Mouse (Mus musculus) splenic B cell, adult 2 months (primary cell): ENCODE data around the gene Kmt2c.
A peak's percentile ranks its signal among the peaks of the same experiment; 100 is the strongest.
"Not testable (repeated sequence)": the region's sequence is repeated elsewhere in the genome, so short reads cannot be mapped to it uniquely, and the experiment has no call there.

Experiments used
- DNase-seq: peaks from one replicate; pipeline ENCODE4 v3.0.0-alpha.2; 2011; ENCODE audit warnings: low read depth, low spot score
- H3K27me3 ChIP-seq: 2 replicates; pipeline ENCODE4 v1.6.1; 2012; ENCODE audit warnings: mild to moderate bottlenecking, low read length, moderate library complexity, mixed read lengths; ENCODE audit not compliant: control insufficient read depth, poor library complexity, insufficient read depth, severe bottlenecking
- H3K36me3 ChIP-seq: 2 replicates; pipeline ENCODE4 v1.6.1; 2012; ENCODE audit warnings: mild to moderate bottlenecking, low read length, moderate library complexity, mixed read lengths; ENCODE audit not compliant: control insufficient read depth, poor library complexity, insufficient read depth, severe bottlenecking

Kmt2c gene

GRCm38 (mm10) chr5:25497369-25497719, 1.2 kb downstream of the Kmt2c start:
- H3K27me3 ChIP-seq: no peaks in the 10 kb centered on the region; the same call in 1 of the 2 replicates
- H3K36me3 ChIP-seq: no peaks in the 10 kb centered on the region
- no peak for DNase-seq

GRCm38 (mm10) chr5:25496652-25497051, 1.9 kb downstream of the Kmt2c start:
- no peak for DNase-seq
- no peaks in the 10 kb centered on the region for H3K36me3 ChIP-seq
- no peaks in the 10 kb centered on the region; the same call in 1 of the 2 replicates for H3K27me3 ChIP-seq

GRCm38 (mm10) chr5:25478863-25479262, 19.7 kb downstream of the Kmt2c start:
- no peak for DNase-seq
- no peaks in the 10 kb centered on the region for H3K27me3 ChIP-seq
- no peaks in the 10 kb centered on the region for H3K36me3 ChIP-seq

- H3K36me3 ChIP-seq: no peaks in the 10 kb centered on the region
- no peak for DNase-seq
- no peaks in the 10 kb centered on the region for H3K27me3 ChIP-seq
Measured at GRCm38 (mm10) chr5:25475789-25476188, 22.8 kb downstream of the Kmt2c start.

GRCm38 (mm10) chr5:25472070-25472469, 26.5 kb downstream of the Kmt2c start:
- DNase-seq: no peak
- Histone ChIP-seq H3K36me3 (no peaks in the 10 kb centered on the region), H3K27me3 (no peaks in the 10 kb centered on the region)

GRCm38 (mm10) chr5:25461956-25462355, 36.6 kb downstream of the Kmt2c start:
- Histone ChIP-seq H3K27me3 (no peaks in the 10 kb centered on the region), H3K36me3 (no peaks in the 10 kb centered on the region)

GRCm38 (mm10) chr5:25455432-25455831, 43.2 kb downstream of the Kmt2c start:
- peak; percentile 31 for DNase-seq
- H3K27me3 ChIP-seq, H3K36me3 ChIP-seq: not testable (repeated sequence)

More at GRCm38 (mm10) chr5:25461956-25462355, 36.6 kb downstream of the Kmt2c start:
- no peak for DNase-seq

- H3K36me3 ChIP-seq: no peaks in the 10 kb centered on the region
Measured at GRCm38 (mm10) chr5:25452691-25453090, 45.9 kb downstream of the Kmt2c start.

GRCm38 (mm10) chr5:25437508-25437907, 61.1 kb downstream of the Kmt2c start:
- Histone ChIP-seq H3K27me3 (no peaks in the 10 kb centered on the region), H3K36me3 (no peaks in the 10 kb centered on the region)
- DNase-seq: no peak

More at GRCm38 (mm10) chr5:25452691-25453090, 45.9 kb downstream of the Kmt2c start:
- DNase-seq: no peak
- H3K27me3 ChIP-seq: no peaks in the 10 kb centered on the region

GRCm38 (mm10) chr5:25436081-25436480, 62.5 kb downstream of the Kmt2c start:
- Histone ChIP-seq H3K27me3 (no peaks in the 10 kb centered on the region), H3K36me3 (no peaks in the 10 kb centered on the region)
- peak; percentile 88 for DNase-seq

GRCm38 (mm10) chr5:25422576-25422975, 76.0 kb downstream of the Kmt2c start:
- Histone ChIP-seq H3K27me3 (no peaks in the 10 kb centered on the region), H3K36me3 (no peaks in the 10 kb centered on the region)
- DNase-seq: no peak

- Histone ChIP-seq H3K27me3 (no peaks in the 10 kb centered on the region), H3K36me3 (no peaks in the 10 kb centered on the region)
- peak; percentile 79 for DNase-seq
Measured at GRCm38 (mm10) chr5:25420601-25421000, 78.0 kb downstream of the Kmt2c start.

GRCm38 (mm10) chr5:25415382-25415781, 83.2 kb downstream of the Kmt2c start:
- no peaks in the 10 kb centered on the region for H3K27me3 ChIP-seq
- H3K36me3 ChIP-seq: no peaks in the 10 kb centered on the region
- no peak for DNase-seq

GRCm38 (mm10) chr5:25396727-25397126, 101.9 kb downstream of the Kmt2c start:
- peaks cover 4% of the 10 kb centered on the region; the same call in 1 of the 2 replicates for H3K36me3 ChIP-seq
- no peaks in the 10 kb centered on the region for H3K27me3 ChIP-seq
- no peak for DNase-seq

- Histone ChIP-seq H3K27me3 (no peaks in the 10 kb centered on the region), H3K36me3 (peaks cover 4% of the 10 kb centered on the region; the same call in 1 of the 2 replicates)
- DNase-seq: no peak
Measured at GRCm38 (mm10) chr5:25392655-25393054, 105.9 kb downstream of the Kmt2c start.

- Histone ChIP-seq H3K27me3 (no peaks in the 10 kb centered on the region), H3K36me3 (no peaks in the 10 kb centered on the region; the same call in 1 of the 2 replicates)
- DNase-seq: no peak
Measured at GRCm38 (mm10) chr5:25383581-25383980, 115.0 kb downstream of the Kmt2c start.
